Mouse (Mus musculus) bone marrow, adult 2 months (tissue): Measurements from ENCODE around the gene Rab21.

ENCODE experiments used
- CTCF ChIP-seq: fragments of 200-500 bp; IDR thresholded peaks from 2 replicates; pipeline ENCODE4 v1.5.1; 2011; ENCODE audit warnings: low read length, control low read depth; ENCODE audit not compliant: control insufficient read depth, insufficient read depth
- POLR2A ChIP-seq: fragments of 200-500 bp; IDR thresholded peaks from 2 replicates; pipeline ENCODE4 v1.6.1; 2011; ENCODE audit warnings: low read depth, mild to moderate bottlenecking, control low read depth, low read length, borderline replicate concordance; ENCODE audit not compliant: control insufficient read depth

DNA sequence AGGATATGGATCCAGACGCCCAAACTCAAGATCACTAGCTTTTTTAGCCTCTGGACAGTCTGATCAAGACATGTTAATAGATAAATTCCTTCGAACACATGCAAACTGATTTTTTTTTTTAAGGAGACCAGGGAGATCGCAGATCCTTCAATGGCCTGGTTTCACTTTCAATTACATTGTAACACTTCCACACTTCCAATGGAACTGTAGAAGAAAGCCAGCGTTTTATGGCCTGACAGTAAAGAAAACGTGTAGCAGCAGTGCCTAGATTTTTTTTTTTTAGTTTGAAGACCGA lies 1.2 kb downstream of the Rab21 start:
- TF ChIP-seq CTCF = no peak
- TF ChIP-seq POLR2A = no peak
